Mouse (Mus musculus): ENCODE measurements around the gene Sema5a. TPM values are rescaled to one million over a fixed set of nuclear protein-coding genes. Genes with fewer than 3 reads are reported as not detected.

Sema5a gene
- polyA plus RNA-seq, 1 experiment, result 1.3 TPM

GRCm38 (mm10) chr15:32568858-32569387 lies 324.3 kb downstream of the Sema5a start:
- TF ChIP-seq CTCF (IDR thresholded peaks at IDR 0.05; ENCODE audit: borderline replicate concordance, control insufficient read depth, extremely low read depth, insufficient read depth, low read length, poor library complexity) (no peak), POLR2A (IDR thresholded peaks at IDR 0.05; ENCODE audit: control insufficient read depth, extremely low read depth, insufficient read depth, low read length, poor library complexity) (no peak)
- H3K4me3 ChIP-seq (ENCODE audit: control insufficient read depth, insufficient read depth, low read length), result no peak overlapping the region
- H3K36me3 ChIP-seq (ENCODE audit: control insufficient read depth, insufficient read depth, low read length), result no peaks in the 10 kb centered on the region
- 78% methylated on average over 6 of the region's 6 CpGs for WGBS
- no peaks in the 10 kb centered on the region for H3K27me3 ChIP-seq (ENCODE audit: control insufficient read depth, insufficient read depth, low read length)
- H3K4me1 ChIP-seq (replicated peaks; ENCODE audit: control insufficient read depth, insufficient read depth, low read length), result no peaks in the 10 kb centered on the region
- H3K27ac ChIP-seq (ENCODE audit: control insufficient read depth, insufficient read depth, low read length), result no peak overlapping the region
- no peak for DNase-seq

GRCm38 (mm10) chr15:32574327-32574726 lies 329.7 kb downstream of the Sema5a start:
- no peaks in the 10 kb centered on the region for H3K4me1 ChIP-seq (replicated peaks; ENCODE audit: control insufficient read depth, insufficient read depth, low read length)
- no peak overlapping the region for H3K4me3 ChIP-seq (ENCODE audit: control insufficient read depth, insufficient read depth, low read length)
- DNase-seq, result no peak
- no peaks in the 10 kb centered on the region for H3K27me3 ChIP-seq (ENCODE audit: control insufficient read depth, insufficient read depth, low read length)
- no peaks in the 10 kb centered on the region for H3K36me3 ChIP-seq (ENCODE audit: control insufficient read depth, insufficient read depth, low read length)
- H3K27ac ChIP-seq (ENCODE audit: control insufficient read depth, insufficient read depth, low read length), result no peak overlapping the region
- no peak for TF ChIP-seq CTCF (IDR thresholded peaks at IDR 0.05; ENCODE audit: borderline replicate concordance, control insufficient read depth, extremely low read depth, insufficient read depth, low read length, poor library complexity)
- no peak for TF ChIP-seq POLR2A (IDR thresholded peaks at IDR 0.05; ENCODE audit: control insufficient read depth, extremely low read depth, insufficient read depth, low read length, poor library complexity)
- WGBS, result 87% methylated on average over 6 of the region's 6 CpGs

- DNase-seq, result no peak
- Histone ChIP-seq H3K27ac (ENCODE audit: control insufficient read depth, insufficient read depth, low read length) (no peak overlapping the region), H3K36me3 (ENCODE audit: control insufficient read depth, insufficient read depth, low read length) (no peaks in the 10 kb centered on the region), H3K27me3 (ENCODE audit: control insufficient read depth, insufficient read depth, low read length) (no peaks in the 10 kb centered on the region), H3K4me1 (replicated peaks; ENCODE audit: control insufficient read depth, insufficient read depth, low read length) (no peaks in the 10 kb centered on the region), H3K4me3 (ENCODE audit: control insufficient read depth, insufficient read depth, low read length) (no peak overlapping the region)
- TF ChIP-seq POLR2A (IDR thresholded peaks at IDR 0.05; ENCODE audit: control insufficient read depth, extremely low read depth, insufficient read depth, low read length, poor library complexity) (no peak), CTCF (IDR thresholded peaks at IDR 0.05; ENCODE audit: borderline replicate concordance, control insufficient read depth, extremely low read depth, insufficient read depth, low read length, poor library complexity) (no peak)
- 64% methylated on average over 2 of the region's 2 CpGs for WGBS
Observed at GRCm38 (mm10) chr15:32575212-32575611, 330.6 kb downstream of the Sema5a start.

- Histone ChIP-seq H3K27ac (ENCODE audit: control insufficient read depth, insufficient read depth, low read length) (no peak overlapping the region), H3K4me3 (ENCODE audit: control insufficient read depth, insufficient read depth, low read length) (no peak overlapping the region), H3K27me3 (ENCODE audit: control insufficient read depth, insufficient read depth, low read length) (no peaks in the 10 kb centered on the region), H3K4me1 (replicated peaks; ENCODE audit: control insufficient read depth, insufficient read depth, low read length) (no peaks in the 10 kb centered on the region), H3K36me3 (ENCODE audit: control insufficient read depth, insufficient read depth, low read length) (no peaks in the 10 kb centered on the region)
- DNase-seq, result no peak
- WGBS, result 91% methylated on average over 4 of the region's 4 CpGs
- TF ChIP-seq POLR2A (IDR thresholded peaks at IDR 0.05; ENCODE audit: control insufficient read depth, extremely low read depth, insufficient read depth, low read length, poor library complexity) (no peak), CTCF (IDR thresholded peaks at IDR 0.05; ENCODE audit: borderline replicate concordance, control insufficient read depth, extremely low read depth, insufficient read depth, low read length, poor library complexity) (no peak)
Observed at GRCm38 (mm10) chr15:32579351-32579750, 334.7 kb downstream of the Sema5a start.

- 86% methylated on average over 1 of the region's 1 CpGs for WGBS
- TF ChIP-seq POLR2A (IDR thresholded peaks at IDR 0.05; ENCODE audit: control insufficient read depth, extremely low read depth, insufficient read depth, low read length, poor library complexity) (no peak), CTCF (IDR thresholded peaks at IDR 0.05; ENCODE audit: borderline replicate concordance, control insufficient read depth, extremely low read depth, insufficient read depth, low read length, poor library complexity) (no peak)
- no peaks in the 10 kb centered on the region for H3K36me3 ChIP-seq (ENCODE audit: control insufficient read depth, insufficient read depth, low read length)
- DNase-seq, result no peak
- H3K4me3 ChIP-seq (ENCODE audit: control insufficient read depth, insufficient read depth, low read length), result no peak overlapping the region
- H3K4me1 ChIP-seq (replicated peaks; ENCODE audit: control insufficient read depth, insufficient read depth, low read length), result no peaks in the 10 kb centered on the region
- no peak overlapping the region for H3K27ac ChIP-seq (ENCODE audit: control insufficient read depth, insufficient read depth, low read length)
- H3K27me3 ChIP-seq (ENCODE audit: control insufficient read depth, insufficient read depth, low read length), result no peaks in the 10 kb centered on the region
Observed at GRCm38 (mm10) chr15:32590641-32591040, 346.0 kb downstream of the Sema5a start.

GRCm38 (mm10) chr15:32593746-32594145 lies 349.1 kb downstream of the Sema5a start:
- 95% methylated on average over 5 of the region's 5 CpGs for WGBS
- Histone ChIP-seq H3K4me1 (replicated peaks; ENCODE audit: control insufficient read depth, insufficient read depth, low read length) (no peaks in the 10 kb centered on the region), H3K27me3 (ENCODE audit: control insufficient read depth, insufficient read depth, low read length) (no peaks in the 10 kb centered on the region), H3K4me3 (ENCODE audit: control insufficient read depth, insufficient read depth, low read length) (no peak overlapping the region), H3K36me3 (ENCODE audit: control insufficient read depth, insufficient read depth, low read length) (no peaks in the 10 kb centered on the region), H3K27ac (ENCODE audit: control insufficient read depth, insufficient read depth, low read length) (no peak overlapping the region)
- DNase-seq, result no peak
- TF ChIP-seq CTCF (IDR thresholded peaks at IDR 0.05; ENCODE audit: borderline replicate concordance, control insufficient read depth, extremely low read depth, insufficient read depth, low read length, poor library complexity) (no peak), POLR2A (IDR thresholded peaks at IDR 0.05; ENCODE audit: control insufficient read depth, extremely low read depth, insufficient read depth, low read length, poor library complexity) (no peak)

- H3K4me1 ChIP-seq (replicated peaks; ENCODE audit: control insufficient read depth, insufficient read depth, low read length), result no peaks in the 10 kb centered on the region
- no peaks in the 10 kb centered on the region for H3K36me3 ChIP-seq (ENCODE audit: control insufficient read depth, insufficient read depth, low read length)
- 92% methylated on average over 6 of the region's 6 CpGs for WGBS
- TF ChIP-seq CTCF (IDR thresholded peaks at IDR 0.05; ENCODE audit: borderline replicate concordance, control insufficient read depth, extremely low read depth, insufficient read depth, low read length, poor library complexity) (no peak), POLR2A (IDR thresholded peaks at IDR 0.05; ENCODE audit: control insufficient read depth, extremely low read depth, insufficient read depth, low read length, poor library complexity) (no peak)
- no peak overlapping the region for H3K27ac ChIP-seq (ENCODE audit: control insufficient read depth, insufficient read depth, low read length)
- no peak overlapping the region for H3K4me3 ChIP-seq (ENCODE audit: control insufficient read depth, insufficient read depth, low read length)
- no peak for DNase-seq
- H3K27me3 ChIP-seq (ENCODE audit: control insufficient read depth, insufficient read depth, low read length), result no peaks in the 10 kb centered on the region
Observed at GRCm38 (mm10) chr15:32596574-32596973, 352.0 kb downstream of the Sema5a start.
